Mouse (Mus musculus): Measurements from ENCODE around the gene Nubpl. TPM values are rescaled to one million over a fixed set of nuclear protein-coding genes. Genes with fewer than 3 reads are reported as not detected.
"Not testable (repeated sequence)": the region's sequence is repeated elsewhere in the genome, so short reads cannot be mapped to it uniquely, and the experiment has no call there.

The Nubpl gene
- polyA plus RNA-seq, 1 experiment, result 3.2 TPM

- H3K27ac ChIP-seq (ENCODE audit: insufficient read depth, low read length), result no peak overlapping the region
- H3K4me3 ChIP-seq (ENCODE audit: insufficient read depth, low read length), result no peak overlapping the region
- TF ChIP-seq CTCF (IDR thresholded peaks at IDR 0.05; ENCODE audit: extremely low read depth, insufficient read depth, low read length), result no peak
- TF ChIP-seq POLR2A (IDR thresholded peaks at IDR 0.05; ENCODE audit: extremely low read depth, insufficient read depth, low read length), result no peak
- no peaks in the 10 kb centered on the region for H3K4me1 ChIP-seq (ENCODE audit: control insufficient read depth, insufficient read depth, low read length)
These were observed 127.4 kb downstream of the Nubpl start for GRCm38 (mm10) chr12:52224954-52225353.

- Histone ChIP-seq H3K4me1 (ENCODE audit: control insufficient read depth, insufficient read depth, low read length) (no peaks in the 10 kb centered on the region), H3K4me3 (ENCODE audit: insufficient read depth, low read length) (no peak overlapping the region), H3K27ac (ENCODE audit: insufficient read depth, low read length) (no peak overlapping the region)
- TF ChIP-seq POLR2A (IDR thresholded peaks at IDR 0.05; ENCODE audit: extremely low read depth, insufficient read depth, low read length) (no peak), CTCF (IDR thresholded peaks at IDR 0.05; ENCODE audit: extremely low read depth, insufficient read depth, low read length) (no peak)
These were observed 131.2 kb downstream of the Nubpl start for GRCm38 (mm10) chr12:52228746-52229145.

- not testable (repeated sequence) for H3K4me3 ChIP-seq (ENCODE audit: insufficient read depth, low read length); H3K27ac ChIP-seq (ENCODE audit: insufficient read depth, low read length); H3K4me1 ChIP-seq (ENCODE audit: control insufficient read depth, insufficient read depth, low read length)
These were observed 134.4 kb downstream of the Nubpl start for GRCm38 (mm10) chr12:52231929-52232328.

- no peak overlapping the region for H3K27ac ChIP-seq (ENCODE audit: insufficient read depth, low read length)
- no peak overlapping the region for H3K4me3 ChIP-seq (ENCODE audit: insufficient read depth, low read length)
- no peak for TF ChIP-seq POLR2A (IDR thresholded peaks at IDR 0.05; ENCODE audit: extremely low read depth, insufficient read depth, low read length)
- no peak for TF ChIP-seq CTCF (IDR thresholded peaks at IDR 0.05; ENCODE audit: extremely low read depth, insufficient read depth, low read length)
- no peaks in the 10 kb centered on the region for H3K4me1 ChIP-seq (ENCODE audit: control insufficient read depth, insufficient read depth, low read length)
These were observed 145.2 kb downstream of the Nubpl start for GRCm38 (mm10) chr12:52242712-52243111.

GRCm38 (mm10) chr12:52247438-52247837 lies 149.9 kb downstream of the Nubpl start:
- Histone ChIP-seq H3K4me1 (ENCODE audit: control insufficient read depth, insufficient read depth, low read length) (no peaks in the 10 kb centered on the region), H3K4me3 (ENCODE audit: insufficient read depth, low read length) (no peak overlapping the region), H3K27ac (ENCODE audit: insufficient read depth, low read length) (no peak overlapping the region)
- TF ChIP-seq POLR2A (IDR thresholded peaks at IDR 0.05; ENCODE audit: extremely low read depth, insufficient read depth, low read length) (no peak), CTCF (IDR thresholded peaks at IDR 0.05; ENCODE audit: extremely low read depth, insufficient read depth, low read length) (no peak)

GRCm38 (mm10) chr12:52248531-52248930 lies 151.0 kb downstream of the Nubpl start:
- Histone ChIP-seq H3K4me3 (ENCODE audit: insufficient read depth, low read length) (no peak overlapping the region), H3K27ac (ENCODE audit: insufficient read depth, low read length) (no peak overlapping the region), H3K4me1 (ENCODE audit: control insufficient read depth, insufficient read depth, low read length) (no peaks in the 10 kb centered on the region)
- no peak for TF ChIP-seq POLR2A (IDR thresholded peaks at IDR 0.05; ENCODE audit: extremely low read depth, insufficient read depth, low read length)
- TF ChIP-seq CTCF (IDR thresholded peaks at IDR 0.05; ENCODE audit: extremely low read depth, insufficient read depth, low read length), result no peak

- Histone ChIP-seq H3K4me1 (ENCODE audit: control insufficient read depth, insufficient read depth, low read length) (no peaks in the 10 kb centered on the region), H3K4me3 (ENCODE audit: insufficient read depth, low read length) (no peak overlapping the region), H3K27ac (ENCODE audit: insufficient read depth, low read length) (no peak overlapping the region)
- no peak for TF ChIP-seq POLR2A (IDR thresholded peaks at IDR 0.05; ENCODE audit: extremely low read depth, insufficient read depth, low read length)
- no peak for TF ChIP-seq CTCF (IDR thresholded peaks at IDR 0.05; ENCODE audit: extremely low read depth, insufficient read depth, low read length)
These were observed 156.6 kb downstream of the Nubpl start for GRCm38 (mm10) chr12:52254089-52254488.

- Histone ChIP-seq H3K27ac (ENCODE audit: insufficient read depth, low read length) (no peak overlapping the region), H3K4me1 (ENCODE audit: control insufficient read depth, insufficient read depth, low read length) (peaks cover under 1% of the 10 kb centered on the region; the same call in 1 of the 2 replicates), H3K4me3 (ENCODE audit: insufficient read depth, low read length) (no peak overlapping the region)
- no peak for TF ChIP-seq CTCF (IDR thresholded peaks at IDR 0.05; ENCODE audit: extremely low read depth, insufficient read depth, low read length)
- TF ChIP-seq POLR2A (IDR thresholded peaks at IDR 0.05; ENCODE audit: extremely low read depth, insufficient read depth, low read length), result no peak
These were observed 170.6 kb downstream of the Nubpl start for GRCm38 (mm10) chr12:52268131-52268530.

- Histone ChIP-seq H3K4me3 (ENCODE audit: insufficient read depth, low read length) (no peak overlapping the region), H3K27ac (ENCODE audit: insufficient read depth, low read length) (no peak overlapping the region), H3K4me1 (ENCODE audit: control insufficient read depth, insufficient read depth, low read length) (peaks cover 2% of the 10 kb centered on the region; the same call in 1 of the 2 replicates)
- TF ChIP-seq POLR2A (IDR thresholded peaks at IDR 0.05; ENCODE audit: extremely low read depth, insufficient read depth, low read length) (no peak), CTCF (IDR thresholded peaks at IDR 0.05; ENCODE audit: extremely low read depth, insufficient read depth, low read length) (no peak)
These were observed 175.3 kb downstream of the Nubpl start for GRCm38 (mm10) chr12:52272828-52273227.

GRCm38 (mm10) chr12:52276320-52276719 lies 178.8 kb downstream of the Nubpl start:
- no peak overlapping the region for H3K4me3 ChIP-seq (ENCODE audit: insufficient read depth, low read length)
- peaks cover 2% of the 10 kb centered on the region; the same call in 1 of the 2 replicates for H3K4me1 ChIP-seq (ENCODE audit: control insufficient read depth, insufficient read depth, low read length)
- TF ChIP-seq CTCF (IDR thresholded peaks at IDR 0.05; ENCODE audit: extremely low read depth, insufficient read depth, low read length), result no peak
- TF ChIP-seq POLR2A (IDR thresholded peaks at IDR 0.05; ENCODE audit: extremely low read depth, insufficient read depth, low read length), result no peak
- no peak overlapping the region for H3K27ac ChIP-seq (ENCODE audit: insufficient read depth, low read length)

GRCm38 (mm10) chr12:52281232-52281631 lies 183.7 kb downstream of the Nubpl start:
- TF ChIP-seq CTCF (IDR thresholded peaks at IDR 0.05; ENCODE audit: extremely low read depth, insufficient read depth, low read length), result no peak
- no peak for TF ChIP-seq POLR2A (IDR thresholded peaks at IDR 0.05; ENCODE audit: extremely low read depth, insufficient read depth, low read length)
- Histone ChIP-seq H3K4me1 (ENCODE audit: control insufficient read depth, insufficient read depth, low read length) (no peaks in the 10 kb centered on the region), H3K27ac (ENCODE audit: insufficient read depth, low read length) (no peak overlapping the region), H3K4me3 (ENCODE audit: insufficient read depth, low read length) (no peak overlapping the region)
